Mouse (Mus musculus) frontal cortex, adult 2 months (tissue): Measurements from ENCODE around the gene Muc5ac. TPM values are rescaled to one million over a fixed set of nuclear protein-coding genes. Genes with fewer than 3 reads are reported as not detected.
"Not testable (repeated sequence)": the region's sequence is repeated elsewhere in the genome, so short reads cannot be mapped to it uniquely, and the experiment has no call there.

Experiments used
- DNase-seq, 2 experiments: peaks; one replicate each; pipeline ENCODE4 v3.0.0; 2022; ENCODE audit warnings: low spot score in 1 of 2; ENCODE audit errors: extremely low spot score in 1 of 2
- polyA plus RNA-seq: library from polyadenylated mRNA; depleted of rRNA; stranded (reverse); fragments of >200 nt; gene quantifications from 2 replicates; pipeline ENCODE4 v1.2.3, GENCODE M21; 2012; rRNA removed

Muc5ac gene
- polyA plus RNA-seq: 0.02 TPM in 1 of 2 replicates, not detected in the other

DNA sequence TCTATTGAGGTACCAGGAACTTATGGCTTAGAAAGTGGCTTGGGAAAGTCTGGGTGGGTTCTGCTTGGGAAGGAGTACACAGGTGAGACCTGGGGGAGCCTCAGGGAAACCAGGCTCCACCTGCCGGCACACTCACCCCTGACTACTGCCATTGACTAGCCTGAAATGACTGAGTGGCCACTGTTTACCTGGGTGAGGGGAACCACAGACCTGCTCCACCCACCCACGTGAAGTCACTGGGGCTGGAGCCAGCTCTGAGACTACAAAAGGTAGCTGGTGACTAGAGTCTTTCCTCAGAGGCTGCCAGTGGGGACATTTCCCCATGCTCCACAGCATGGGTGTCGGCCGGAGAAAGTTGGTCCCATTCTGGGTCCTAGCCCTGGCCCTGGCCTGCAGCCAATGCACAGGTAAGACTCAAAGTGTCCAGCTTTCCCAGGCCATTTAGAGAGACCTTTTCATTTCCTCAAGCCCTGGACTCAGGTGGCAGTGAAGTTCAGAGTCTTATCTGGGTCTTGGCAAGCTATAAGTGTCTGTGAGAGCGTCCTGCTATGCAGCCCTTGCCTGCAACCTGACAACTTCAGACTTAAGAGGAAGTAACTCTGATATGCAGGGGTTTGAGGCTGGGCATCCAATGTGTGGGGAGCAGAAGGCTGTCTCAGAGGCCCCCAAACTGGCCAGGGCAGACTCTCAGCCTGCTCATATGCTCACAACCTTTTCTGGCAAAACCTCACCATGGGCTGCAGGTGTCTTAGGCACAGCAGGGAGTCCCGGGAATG, at the start of gene Muc5ac:
Gene Muc5ac (plus strand): TSS at position 296 of the 776 bp plus-strand sequence.
- no peak for DNase-seq

DNA sequence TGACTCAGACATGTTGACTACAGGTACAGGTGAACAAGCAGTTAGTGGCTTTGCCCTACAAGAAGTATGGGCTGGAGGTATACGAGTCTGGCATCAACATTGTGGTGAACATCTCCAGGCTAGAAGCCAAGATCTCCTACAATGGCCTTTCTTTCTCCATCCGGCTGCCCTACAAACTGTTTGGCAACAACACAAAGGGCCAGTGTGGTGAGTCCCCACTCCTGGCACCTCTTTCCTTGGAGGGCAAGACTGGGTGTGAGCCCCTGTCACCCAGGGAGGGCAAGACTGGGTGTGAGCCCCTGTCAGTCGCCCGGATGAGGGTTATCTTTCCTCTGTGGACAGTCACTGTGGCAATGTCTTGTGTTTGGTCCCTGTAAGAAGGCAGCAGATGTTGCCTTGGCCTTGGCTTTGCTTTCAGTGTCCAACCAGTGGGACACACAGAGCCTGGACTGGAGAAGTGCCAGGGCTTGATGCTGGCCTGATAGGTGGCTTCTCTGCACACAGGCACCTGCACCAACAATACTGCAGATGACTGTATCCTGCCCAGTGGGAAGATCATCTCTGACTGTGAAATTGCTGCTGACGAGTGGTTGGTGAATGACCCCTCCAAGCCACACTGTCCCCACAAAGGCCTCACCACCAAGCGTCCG, 41.2 kb upstream of the Muc5ac start:
- peak in 1 of 2 experiments; percentile 10 for DNase-seq

DNA sequence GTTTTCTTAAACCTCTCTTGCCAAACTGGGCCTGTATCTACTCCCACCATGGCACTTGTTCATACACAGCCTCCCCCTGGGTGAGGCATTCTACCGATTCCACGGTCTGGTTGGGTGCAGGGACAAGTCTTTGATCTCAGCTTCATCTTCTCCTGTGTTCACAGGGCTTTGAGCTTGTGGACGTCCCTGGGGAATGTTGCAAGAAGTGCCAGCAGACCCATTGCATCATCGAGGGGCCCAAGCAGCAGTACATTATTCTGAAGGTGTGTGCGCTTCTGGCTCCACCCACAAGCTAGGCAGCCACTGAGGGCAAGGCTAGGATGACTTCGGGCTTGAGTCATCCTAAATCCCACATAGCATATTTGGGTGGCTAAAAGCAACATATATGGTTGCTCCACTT, 36.3 kb upstream of the Muc5ac start:
- DNase-seq: peak in 1 of 2 experiments; percentile 20

DNA sequence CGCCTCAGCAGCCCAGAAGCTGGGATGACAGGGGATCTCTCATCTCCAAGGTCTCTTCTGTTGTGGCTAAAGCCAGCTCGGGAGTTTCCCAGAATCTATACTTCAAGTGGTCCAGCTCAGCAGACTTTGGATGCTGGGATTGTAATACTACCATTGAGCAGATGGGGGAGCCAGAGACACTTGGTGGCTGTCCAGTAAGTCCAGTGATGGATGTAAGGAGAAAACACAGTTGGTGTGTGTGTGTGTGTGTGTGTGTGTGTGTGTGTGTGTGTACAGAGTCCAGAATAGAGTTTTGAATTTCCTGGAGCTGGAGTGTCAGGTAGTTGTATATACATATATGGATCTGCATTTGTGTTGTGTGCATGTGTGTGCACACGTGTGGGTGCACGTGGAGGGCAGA, 32.9 kb upstream of the Muc5ac start:
- peak; percentile 66 to 93 for DNase-seq

DNA sequence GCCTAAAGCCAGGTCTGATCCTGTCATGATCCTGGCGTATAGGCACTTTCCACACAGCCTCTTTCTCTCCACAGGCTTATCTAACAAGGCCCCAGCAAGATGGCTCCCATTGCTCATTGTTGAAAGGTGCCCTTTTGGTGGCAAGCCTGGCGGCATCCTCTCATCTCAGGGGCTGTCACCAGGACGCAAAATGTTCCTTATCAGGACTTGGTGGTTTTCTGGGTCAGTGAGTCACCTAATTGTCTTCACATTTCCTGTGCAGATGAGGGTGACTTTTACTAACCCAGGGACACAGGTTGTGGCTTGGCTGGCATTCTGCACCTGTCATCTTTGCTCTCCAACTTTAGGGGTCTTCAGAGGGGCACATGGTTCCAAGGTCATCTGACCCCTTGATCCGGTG, 30.5 kb upstream of the Muc5ac start:
- DNase-seq: no peak

DNA sequence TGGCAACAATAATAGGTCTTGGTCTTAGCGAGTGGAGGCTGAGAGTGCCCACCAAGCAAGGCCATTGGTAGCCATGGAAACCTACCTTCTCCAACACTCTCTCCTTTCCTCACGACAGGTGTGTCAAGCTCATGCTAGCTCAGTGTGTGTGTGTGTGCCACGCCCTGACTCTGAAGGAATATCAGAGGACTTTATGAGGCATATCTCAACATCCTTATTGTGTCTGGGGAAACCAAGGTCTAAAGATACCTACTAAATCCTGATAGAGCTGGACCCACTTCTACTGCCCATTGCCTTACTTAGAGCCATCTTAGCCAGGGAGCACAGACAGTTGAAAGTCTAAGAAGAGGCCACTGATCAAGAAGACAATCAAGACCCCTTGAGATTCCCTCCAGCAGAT, 18.3 kb upstream of the Muc5ac start:
- DNase-seq: no peak

DNA sequence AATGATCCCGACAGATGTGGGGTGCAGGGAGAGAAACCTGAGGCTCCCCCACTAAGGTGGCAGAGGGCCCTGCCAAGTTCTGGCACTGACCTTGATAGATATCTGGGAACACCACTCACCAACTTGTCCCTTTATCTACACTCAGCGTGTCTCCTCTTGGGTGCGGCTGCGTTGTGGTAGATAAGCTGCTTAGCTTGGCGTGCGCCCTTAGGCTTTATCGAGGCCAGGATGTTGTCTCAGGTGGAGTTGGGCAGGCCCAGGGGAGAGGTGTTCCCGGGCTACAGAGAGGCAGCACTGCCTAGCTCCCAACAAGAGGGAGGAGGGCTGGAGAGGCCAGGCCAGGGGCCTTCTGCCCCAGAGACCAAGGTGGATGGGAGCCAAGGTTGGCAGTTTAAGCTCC, 17.8 kb upstream of the Muc5ac start:
- no peak for DNase-seq

DNA sequence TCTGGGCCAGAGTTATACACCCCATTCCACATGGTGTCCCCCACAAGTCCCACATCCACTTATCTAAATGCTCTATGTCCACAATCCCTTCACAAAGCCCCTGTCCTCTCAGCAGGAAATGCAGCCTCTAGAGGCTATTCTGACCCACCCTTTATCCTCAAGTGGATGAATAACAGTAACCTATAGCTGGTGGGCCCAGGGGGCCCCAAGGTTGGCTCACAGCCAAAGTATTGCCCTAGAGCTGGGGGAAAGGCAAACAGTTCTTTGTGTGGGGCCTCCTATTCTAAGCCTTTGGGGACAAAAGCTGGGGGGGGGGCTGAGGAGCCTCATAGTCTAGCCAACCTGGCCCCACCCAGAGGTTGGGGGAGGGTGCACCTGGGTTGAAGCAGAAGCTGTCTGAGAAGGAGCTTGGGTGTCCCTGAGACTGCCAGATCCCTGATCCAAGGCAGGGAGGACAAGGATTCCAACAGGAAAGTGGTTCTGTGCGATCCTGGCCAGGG, 16.7 kb upstream of the Muc5ac start:
- DNase-seq: no peak

DNA sequence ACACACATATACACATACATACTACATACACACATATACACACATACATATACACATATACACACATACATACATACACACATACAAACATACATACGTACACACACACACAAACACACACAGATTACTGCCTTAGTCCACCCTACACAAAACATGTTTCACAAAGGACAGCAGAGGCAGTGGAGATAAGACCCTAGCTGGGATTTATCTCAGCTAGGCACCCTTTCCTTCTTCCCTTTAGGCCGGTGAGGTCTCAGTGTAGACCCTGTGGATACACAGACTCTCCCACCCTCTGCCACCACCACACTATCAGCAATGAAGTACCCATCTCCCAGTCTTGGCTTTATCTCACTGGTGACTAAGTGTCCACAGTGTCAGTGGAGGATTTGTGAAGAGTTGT, 13.9 kb upstream of the Muc5ac start:
- no peak for DNase-seq

DNA sequence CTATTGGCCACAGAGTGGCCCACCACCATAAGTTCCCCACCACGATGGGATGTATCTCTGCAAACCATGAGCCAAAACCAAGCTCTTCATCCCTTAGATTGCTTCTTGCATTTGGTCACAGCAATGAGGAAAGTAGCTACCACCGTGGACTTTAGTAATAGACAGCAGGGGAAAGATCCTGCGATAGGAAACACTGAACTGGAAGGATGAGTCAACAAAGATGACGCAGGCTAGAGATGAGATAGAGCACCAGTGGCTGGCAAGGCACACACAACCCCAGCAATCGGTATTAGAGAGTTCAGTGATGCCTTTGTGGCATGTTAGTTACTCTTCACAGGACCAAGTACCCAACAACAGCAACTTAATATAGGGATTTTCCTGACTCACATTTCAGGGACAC, 12.6 kb upstream of the Muc5ac start:
- no peak for DNase-seq

DNA sequence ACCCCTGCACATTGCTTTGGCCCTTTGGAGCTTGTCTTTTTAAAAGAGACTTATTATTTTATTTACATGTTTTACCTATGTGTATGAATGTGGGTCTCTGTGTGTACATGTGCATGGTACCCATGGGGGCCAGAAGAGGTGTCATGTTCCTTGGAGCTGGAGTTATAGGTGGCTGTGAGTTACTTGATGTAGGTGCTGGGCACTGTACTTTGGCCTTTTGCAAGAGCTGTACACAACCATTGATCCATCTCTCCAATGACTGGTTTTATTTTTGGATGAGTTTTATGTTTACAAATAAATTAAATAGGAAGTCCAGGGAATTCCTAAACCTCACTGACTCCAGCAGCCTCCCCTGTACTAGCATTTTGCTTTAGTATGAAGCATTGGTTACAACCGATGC, 5.5 kb downstream of the Muc5ac start:
- DNase-seq: no peak

DNA sequence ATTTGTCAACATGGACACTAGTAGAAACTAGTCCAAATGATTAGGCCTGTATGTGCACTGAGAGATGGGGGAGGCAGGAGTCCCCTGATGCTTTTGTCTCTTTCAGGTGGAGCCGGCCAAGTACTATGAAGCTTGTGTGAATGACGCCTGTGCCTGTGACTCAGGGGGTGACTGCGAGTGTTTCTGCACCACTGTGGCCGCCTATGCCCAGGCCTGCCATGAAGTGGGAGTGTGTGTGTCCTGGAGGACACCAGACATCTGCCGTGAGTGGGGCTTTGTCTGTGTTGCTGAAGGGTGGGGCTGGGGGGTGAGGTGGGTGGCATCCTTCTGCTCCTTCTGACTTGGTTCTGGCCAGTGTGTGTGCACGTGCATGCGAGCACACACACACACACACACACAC, 14.4 kb downstream of the Muc5ac start:
- DNase-seq: peak in 1 of 2 experiments; percentile 22

DNA sequence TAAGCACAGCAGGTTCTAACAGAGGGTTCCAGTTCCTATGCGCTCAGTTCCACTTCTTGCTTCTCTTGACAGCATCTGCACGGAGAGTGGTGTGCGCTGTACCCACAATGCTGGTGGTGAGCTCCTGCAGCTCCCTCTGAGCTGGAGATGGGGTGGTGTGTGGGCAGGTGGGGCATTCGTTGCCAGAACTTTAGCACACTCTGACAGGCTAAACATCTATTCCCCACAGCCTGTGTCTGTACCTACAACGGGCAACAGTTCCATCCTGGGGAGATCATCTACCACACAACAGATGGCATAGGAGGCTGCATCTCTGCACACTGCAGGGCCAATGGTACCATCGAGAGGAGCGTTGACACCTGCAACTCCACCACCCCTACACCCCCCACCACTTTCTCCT, 16.6 kb downstream of the Muc5ac start:
- DNase-seq: peak; percentile 84 to 87

DNA sequence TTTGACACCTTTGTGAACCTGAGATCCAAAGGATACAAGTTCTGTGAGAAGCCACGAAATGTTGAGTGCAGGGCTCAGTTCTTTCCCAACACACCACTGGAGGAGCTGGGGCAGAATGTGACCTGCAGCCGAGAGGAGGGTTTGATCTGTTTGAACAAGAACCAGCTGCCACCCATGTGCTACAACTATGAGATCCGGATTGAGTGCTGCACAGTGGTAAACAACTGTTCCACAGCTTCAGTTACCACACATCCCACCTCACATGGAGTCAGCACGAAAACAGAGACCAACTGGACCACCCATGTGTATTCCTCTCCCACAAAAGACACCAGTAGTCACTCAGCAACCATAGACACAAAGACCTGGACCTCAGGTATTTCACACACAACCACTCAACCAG, 19.1 kb downstream of the Muc5ac start:
- not testable (repeated sequence) for DNase-seq

DNA sequence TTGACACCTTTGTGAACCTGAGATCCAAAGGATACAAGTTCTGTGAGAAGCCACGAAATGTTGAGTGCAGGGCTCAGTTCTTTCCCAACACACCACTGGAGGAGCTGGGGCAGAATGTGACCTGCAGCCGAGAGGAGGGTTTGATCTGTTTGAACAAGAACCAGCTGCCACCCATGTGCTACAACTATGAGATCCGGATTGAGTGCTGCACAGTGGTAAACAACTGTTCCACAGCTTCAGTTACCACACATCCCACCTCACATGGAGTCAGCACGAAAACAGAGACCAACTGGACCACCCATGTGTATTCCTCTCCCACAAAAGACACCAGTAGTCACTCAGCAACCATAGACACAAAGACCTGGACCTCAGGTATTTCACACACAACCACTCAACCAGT, 21.2 kb downstream of the Muc5ac start:
- not testable (repeated sequence) for DNase-seq

DNA sequence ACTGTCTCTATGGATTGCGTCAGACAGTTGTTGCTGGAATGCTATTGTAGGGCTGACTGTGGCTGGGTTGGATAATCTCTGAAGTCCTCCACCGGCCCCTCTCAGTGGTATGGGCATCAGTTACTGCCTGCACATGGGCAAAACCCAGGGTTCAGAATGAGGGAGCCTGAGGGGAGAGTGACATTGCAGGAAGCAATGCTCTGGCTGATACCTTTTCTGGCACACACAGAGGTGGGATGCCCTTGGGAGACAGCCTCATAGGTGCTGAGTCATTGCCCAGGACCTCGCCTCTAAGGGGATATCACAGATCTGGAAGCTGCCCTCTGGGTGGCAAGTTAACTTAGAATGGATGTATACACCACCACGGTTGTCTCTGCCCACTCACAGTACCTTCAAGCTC, 24.5 kb downstream of the Muc5ac start:
- DNase-seq: no peak

DNA sequence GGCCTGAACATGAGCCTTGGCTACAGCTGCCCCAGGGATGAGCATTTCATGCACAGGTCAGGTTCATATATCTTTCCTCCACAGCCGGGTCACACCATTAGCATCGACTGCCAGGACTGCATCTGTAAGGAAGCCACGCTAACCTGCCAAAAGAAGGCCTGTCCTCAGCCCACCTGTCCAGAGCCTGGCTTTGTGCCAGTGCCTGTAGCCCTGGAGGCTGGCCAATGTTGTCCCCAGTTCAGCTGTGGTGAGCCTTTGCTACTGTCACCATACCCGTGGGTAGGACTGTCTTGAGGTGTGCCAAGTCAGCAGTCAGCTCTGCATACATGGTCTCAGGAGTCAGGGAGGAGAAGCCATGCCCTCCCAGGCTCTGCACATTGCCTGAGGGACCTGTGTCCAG, 26.6 kb downstream of the Muc5ac start:
- no peak for DNase-seq

DNA sequence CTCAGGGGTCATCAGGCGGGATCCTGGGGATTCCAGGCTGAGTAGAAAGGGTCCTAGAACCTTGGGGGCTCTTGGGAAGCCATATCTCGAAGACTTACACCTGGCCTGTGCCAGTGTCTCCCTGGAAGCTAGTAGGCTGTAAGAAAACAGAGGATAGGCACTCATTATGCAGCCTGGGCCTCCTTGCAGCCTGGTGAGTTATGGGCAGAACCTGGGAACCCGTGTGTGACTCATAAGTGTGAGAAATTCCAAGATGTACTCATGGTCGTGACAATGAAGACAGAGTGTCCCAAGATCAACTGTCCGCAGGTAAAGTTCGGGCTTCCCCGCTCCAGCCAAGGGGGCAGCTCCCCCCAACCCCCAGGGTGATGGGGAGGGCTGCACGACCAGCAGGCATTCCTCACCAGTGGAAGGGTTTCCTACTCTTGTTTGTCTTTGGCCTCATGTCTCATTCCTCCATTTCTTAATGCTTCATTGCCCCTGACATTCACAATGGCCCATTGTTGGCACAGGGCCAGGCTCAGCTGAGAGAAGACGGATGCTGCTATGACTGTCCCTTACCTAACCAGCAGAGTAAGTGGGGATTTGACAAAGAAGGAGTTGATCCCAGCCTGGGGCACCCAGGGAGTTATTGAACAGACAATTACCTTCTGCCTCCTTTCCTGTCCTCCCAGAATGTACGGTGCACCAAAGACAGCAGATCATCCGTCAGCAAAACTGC, 28.7 kb downstream of the Muc5ac start:
- DNase-seq: no peak

DNA sequence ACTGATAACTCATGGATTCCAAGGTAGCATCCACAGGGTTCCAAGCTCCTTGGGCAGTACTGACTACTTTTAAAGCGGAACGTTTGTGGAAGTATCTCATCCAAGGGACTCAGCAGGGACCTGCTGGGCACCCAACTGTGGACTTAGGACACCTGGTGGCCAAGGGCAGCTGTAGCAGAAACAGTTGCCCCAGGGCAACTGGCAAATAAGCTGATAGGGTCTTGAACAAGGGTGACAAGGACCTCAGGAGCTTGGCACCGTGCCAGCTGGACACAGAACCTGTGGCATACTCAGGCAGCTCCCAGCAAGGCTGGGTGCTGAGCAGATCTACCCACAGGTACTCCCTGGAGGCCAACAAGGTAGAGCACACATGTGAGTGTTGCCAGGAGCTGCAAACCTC, 29.5 kb downstream of the Muc5ac start:
- no peak for DNase-seq

DNA sequence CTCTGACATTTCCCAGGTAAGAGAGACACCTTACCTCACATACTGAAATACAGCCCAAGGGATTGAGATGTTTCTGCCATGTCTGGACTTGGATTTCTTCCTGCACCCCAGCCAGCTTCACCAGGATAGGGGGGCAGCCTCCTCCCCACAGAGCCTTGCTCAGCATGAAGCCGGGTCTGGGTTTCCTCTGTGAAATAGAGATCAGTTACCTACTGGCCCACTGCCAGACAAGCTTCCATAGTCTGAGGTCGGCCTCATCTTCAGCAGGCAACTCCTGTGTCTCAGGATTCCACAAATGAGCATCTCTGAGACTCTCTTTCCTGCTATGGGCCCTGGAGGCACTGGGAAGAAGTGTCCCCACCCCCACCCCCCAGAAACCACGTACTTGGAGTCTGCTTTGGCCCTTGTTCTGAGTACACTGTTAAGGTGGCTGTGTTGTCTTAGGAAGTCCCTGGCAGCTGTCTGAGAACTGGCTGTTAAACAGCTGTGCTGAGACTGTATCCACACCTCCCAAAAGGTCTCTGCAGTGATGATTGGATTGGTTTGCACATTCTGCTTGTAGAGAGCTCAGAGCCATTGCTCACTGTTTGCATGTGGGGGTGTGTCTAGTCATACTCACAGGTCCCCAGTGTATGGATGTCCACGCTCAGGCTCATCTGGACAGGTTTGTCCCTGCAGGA, 34.0 kb downstream of the Muc5ac start:
- DNase-seq: no peak

DNA sequence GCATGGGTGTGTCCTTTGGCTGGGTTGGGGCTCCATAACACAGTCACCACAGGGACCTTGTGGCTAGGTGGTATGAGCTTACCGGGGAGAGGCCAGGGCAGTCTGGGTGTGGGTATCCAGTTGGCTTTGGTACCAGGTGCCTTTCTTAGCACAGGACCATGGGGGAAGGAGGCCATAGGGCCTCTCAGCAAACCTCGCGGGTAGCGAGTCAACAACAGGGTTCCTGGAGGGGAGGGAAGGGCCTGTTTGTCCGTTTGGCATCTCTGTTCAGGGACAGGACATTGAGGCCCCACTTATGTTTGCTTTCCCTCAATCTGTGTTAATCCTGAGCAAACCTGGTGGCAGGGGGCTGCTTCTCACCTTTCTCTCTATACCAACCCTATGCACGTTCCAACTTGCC, 34.9 kb downstream of the Muc5ac start:
- DNase-seq: no peak
